Mouse (Mus musculus) lung, postnatal 10 days (tissue): ENCODE measurements at regions not wholly inside any gene's neighbourhood (a gene's known extent, or its start where the extent isn't known, plus 50 kb on each side); places are given as distances from the start of the nearest gene placed in this dataset.

Experiments
- DNase-seq: peaks from one replicate; pipeline ENCODE4 v3.0.0; 2021

- DNase-seq = no peak
These were observed 53.1 kb upstream of the Ubl3 start for GRCm38 (mm10) chr5:148605730-148606129.
